Mouse (Mus musculus) CH12.LX (cell line): ENCODE data around the gene Xrcc4. TPM values are rescaled to one million over a fixed set of nuclear protein-coding genes. Genes with fewer than 3 reads are reported as not detected.

ENCODE experiments used
- DNase-seq: peaks from one replicate; pipeline ENCODE4 v3.0.0-alpha.2; 2013; ENCODE audit errors: extremely low read depth
- H3K27ac ChIP-seq: 2 replicates; pipeline ENCODE4 v1.5.1; 2012; ENCODE audit warnings: low read depth, mild to moderate bottlenecking, control low read depth, moderate library complexity; ENCODE audit not compliant: insufficient read depth
- H3K27me3 ChIP-seq: replicated peaks from 2 replicates; pipeline ENCODE3; 2012; ENCODE audit warnings: inconsistent platforms
- H3K36me3 ChIP-seq, 2 experiments: replicated peaks in 1 of 2; 2 replicates each; pipeline versions ENCODE3 to v1.6.1; 2012; ENCODE audit warnings: inconsistent platforms in 1 of 2, low read length in 1 of 2, mild to moderate bottlenecking in 1 of 2, mixed read lengths in 1 of 2, moderate library complexity in 1 of 2; ENCODE audit not compliant: control insufficient read depth in 1 of 2, insufficient read depth in 1 of 2
- H3K4me1 ChIP-seq, 2 experiments: 2 replicates each; pipeline ENCODE4 v1.6.1; 2012; ENCODE audit warnings: inconsistent platforms in 1 of 2, moderate library complexity in 1 of 2; ENCODE audit not compliant: insufficient read depth in 2 of 2, control insufficient read depth in 1 of 2
- H3K4me2 ChIP-seq: 2 replicates; pipeline ENCODE4 v1.6.1; 2012; ENCODE audit warnings: low read depth, mild to moderate bottlenecking, control low read depth; ENCODE audit not compliant: poor library complexity, insufficient read depth, severe bottlenecking
- H3K4me3 ChIP-seq, 3 experiments: fragments of 150-350 bp in 1 of 3; sonication (generic) in 1 of 3; replicated peaks in 1 of 3; 2 replicates each; pipeline versions ENCODE3 to v1.5.1; 2011 to 2012; ENCODE audit warnings: low read depth in 2 of 3, low read length in 2 of 3, mild to moderate bottlenecking in 2 of 3, moderate library complexity in 2 of 3, control low read depth in 1 of 3, improper control_type of control experiment in 1 of 3, inconsistent platforms in 1 of 3, mixed read lengths in 1 of 3; ENCODE audit not compliant: poor library complexity in 1 of 3
- H3K79me2 ChIP-seq: replicated peaks from 2 replicates; pipeline ENCODE4 v1.6.1; 2012; ENCODE audit warnings: mild to moderate bottlenecking, moderate library complexity; ENCODE audit not compliant: control insufficient read depth, poor library complexity, insufficient read depth, severe bottlenecking; ENCODE audit errors: extremely low read depth
- H3K9ac ChIP-seq: 2 replicates; pipeline ENCODE4 v1.6.1; 2012; ENCODE audit warnings: low read depth, mild to moderate bottlenecking, control low read depth, moderate library complexity; ENCODE audit not compliant: insufficient read depth
- H3K9me3 ChIP-seq: replicated peaks from 2 replicates; pipeline ENCODE3; 2012; ENCODE audit warnings: low read length, inconsistent platforms, mixed read lengths
- BHLHE40 ChIP-seq: IDR thresholded peaks from 2 replicates; pipeline ENCODE4 v1.6.1; 2011; ENCODE audit warnings: mild to moderate bottlenecking, low read depth, low read length, improper control_type of control experiment
- CHD1 ChIP-seq: IDR thresholded peaks from 2 replicates; pipeline ENCODE4 v1.6.1; 2012; ENCODE audit warnings: low read depth, low read length, improper control_type of control experiment, inconsistent platforms
- CHD2 ChIP-seq: IDR thresholded peaks from 2 replicates; pipeline ENCODE4 v1.6.1; 2011; ENCODE audit warnings: low read length, improper control_type of control experiment
- CTCF ChIP-seq, 2 experiments: IDR thresholded peaks in 1 of 2; conservative IDR thresholded peaks in 1 of 2; 2 replicates each; pipeline ENCODE4 v1.5.1; 2011 to 2012; ENCODE audit warnings: low read depth in 2 of 2, low read length in 2 of 2, improper control_type of control experiment in 1 of 2, inconsistent platforms in 1 of 2, mild to moderate bottlenecking in 1 of 2, moderate library complexity in 1 of 2
- ELF1 ChIP-seq: IDR thresholded peaks from 2 replicates; pipeline ENCODE4 v1.6.1; 2014; ENCODE audit warnings: low read depth, mild to moderate bottlenecking, inconsistent platforms, low read length, improper control_type of control experiment
- EP300 ChIP-seq: IDR thresholded peaks from 2 replicates; pipeline ENCODE4 v1.6.1; 2011; ENCODE audit warnings: low read length, improper control_type of control experiment
- ETS1 ChIP-seq: conservative IDR thresholded peaks from 2 replicates; pipeline ENCODE4 v1.6.1; 2012; ENCODE audit warnings: low read depth, mild to moderate bottlenecking, inconsistent platforms, low read length, improper control_type of control experiment, moderate library complexity
- GABPA ChIP-seq: IDR thresholded peaks from 2 replicates; pipeline ENCODE4 v1.6.1; 2012; ENCODE audit warnings: low read depth, low read length, improper control_type of control experiment, inconsistent platforms; ENCODE audit not compliant: insufficient replicate concordance
- HCFC1 ChIP-seq: IDR thresholded peaks from 2 replicates; pipeline ENCODE4 v1.6.1; 2012; ENCODE audit warnings: low read depth, mild to moderate bottlenecking, inconsistent platforms, low read length, improper control_type of control experiment
- JUN ChIP-seq: IDR thresholded peaks from 2 replicates; pipeline ENCODE4 v1.6.1; 2011; ENCODE audit warnings: low read depth, mild to moderate bottlenecking, low read length, improper control_type of control experiment, moderate library complexity; ENCODE audit not compliant: insufficient read depth
- MAFK ChIP-seq: IDR thresholded peaks from 2 replicates; pipeline ENCODE4 v1.6.1; 2011; ENCODE audit warnings: low read length, improper control_type of control experiment; ENCODE audit not compliant: insufficient replicate concordance
- MAX ChIP-seq: IDR thresholded peaks from 2 replicates; pipeline ENCODE4 v1.6.1; 2011; ENCODE audit warnings: low read length, improper control_type of control experiment
- MAZ ChIP-seq: IDR thresholded peaks from 2 replicates; pipeline ENCODE4 v1.6.1; 2012; ENCODE audit warnings: low read depth, mild to moderate bottlenecking, inconsistent platforms, low read length, improper control_type of control experiment, moderate library complexity
- MEF2A ChIP-seq: IDR thresholded peaks from 2 replicates; pipeline ENCODE4 v1.6.1; 2014; ENCODE audit warnings: low read depth, mild to moderate bottlenecking, inconsistent platforms, low read length, improper control_type of control experiment, borderline replicate concordance
- MXI1 ChIP-seq: IDR thresholded peaks from 2 replicates; pipeline ENCODE4 v1.6.1; 2011; ENCODE audit warnings: mild to moderate bottlenecking, low read depth, low read length, improper control_type of control experiment
- MYC ChIP-seq: IDR thresholded peaks from 2 replicates; pipeline ENCODE4 v1.6.1; 2011; ENCODE audit warnings: low read depth, mild to moderate bottlenecking, improper control_type of control experiment, low read length
- NELFE ChIP-seq: IDR thresholded peaks from 2 replicates; pipeline ENCODE4 v1.6.1; 2011; ENCODE audit warnings: low read depth, low read length, improper control_type of control experiment
- NRF1 ChIP-seq: IDR thresholded peaks from 2 replicates; pipeline ENCODE4 v1.6.1; 2014; ENCODE audit warnings: low read depth, mild to moderate bottlenecking, inconsistent platforms, low read length, improper control_type of control experiment, moderate library complexity
- POLR2A ChIP-seq: IDR thresholded peaks from 2 replicates; pipeline ENCODE4 v1.6.1; 2011; ENCODE audit warnings: low read depth, mild to moderate bottlenecking, improper control_type of control experiment, low read length
- POLR2AphosphoS2 ChIP-seq: IDR thresholded peaks from 2 replicates; pipeline ENCODE4 v1.6.1; 2011; ENCODE audit warnings: low read depth, low read length, improper control_type of control experiment
- RAD21 ChIP-seq: IDR thresholded peaks from 2 replicates; pipeline ENCODE4 v1.6.1; 2011; ENCODE audit warnings: low read depth, mild to moderate bottlenecking, low read length, improper control_type of control experiment, moderate library complexity
- RCOR1 ChIP-seq: conservative IDR thresholded peaks from 2 replicates; pipeline ENCODE4 v1.6.1; 2012; ENCODE audit warnings: low read depth, mild to moderate bottlenecking, inconsistent platforms, low read length, improper control_type of control experiment
- SIN3A ChIP-seq: IDR thresholded peaks from 2 replicates; pipeline ENCODE4 v1.6.1; 2012; ENCODE audit warnings: low read length, improper control_type of control experiment, inconsistent platforms
- TBP ChIP-seq: conservative IDR thresholded peaks from 2 replicates; pipeline ENCODE4 v1.6.1; 2011; ENCODE audit warnings: low read depth, low read length, improper control_type of control experiment
- UBTF ChIP-seq: IDR thresholded peaks from 2 replicates; pipeline ENCODE4 v1.6.1; 2012; ENCODE audit warnings: low read depth, mild to moderate bottlenecking, inconsistent platforms, low read length, improper control_type of control experiment, moderate library complexity
- USF2 ChIP-seq: conservative IDR thresholded peaks from 2 replicates; pipeline ENCODE4 v1.6.1; 2011; ENCODE audit warnings: low read depth, low read length, improper control_type of control experiment
- ZKSCAN1 ChIP-seq: IDR thresholded peaks from 2 replicates; pipeline ENCODE4 v1.6.1; 2012; ENCODE audit warnings: low read depth, inconsistent platforms, low read length, improper control_type of control experiment, borderline replicate concordance
- ZMIZ1 ChIP-seq: IDR thresholded peaks from 2 replicates; pipeline ENCODE4 v1.6.1; 2012; ENCODE audit warnings: low read depth, mild to moderate bottlenecking, inconsistent platforms, low read length, improper control_type of control experiment
- ZNF384 ChIP-seq: IDR thresholded peaks from 2 replicates; pipeline ENCODE4 v1.6.1; 2012; ENCODE audit warnings: low read depth, low read length, improper control_type of control experiment, inconsistent platforms
- dilution Hi-C: fragments of 300-500 bp; cut with MboI; formaldehyde crosslinking; loops from 2 replicates; pipeline ENCODE4 v1.14.3; 2020; ENCODE audit warnings: low sequenced_read_pairs; ENCODE audit not compliant: extremely low pct_unique_long_range_greater_than_20kb, extremely low pct_ligation_motif_present
- in situ Hi-C: fragments of 300-500 bp; cut with MboI; formaldehyde crosslinking; loops from 3 replicates; pipeline ENCODE4 v1.14.3; 2019; ENCODE audit warnings: low sequenced_read_pairs, low pct_ligation_motif_present, low pct_unique_long_range_greater_than_20kb, mixed read lengths
- polyA plus RNA-seq: library from polyadenylated mRNA; unstranded; fragments of >175 nt; gene quantifications from 2 replicates; pipeline ENCODE4 v1.2.1, GENCODE M21; 2012; ENCODE audit warnings: low read depth; ENCODE audit not compliant: insufficient read length
- total RNA-seq, 2 experiments: library from RNA; depleted of rRNA; stranded (reverse); fragments of 300-350 nt in 1 of 2; fragments of >200 nt in 1 of 2; gene quantifications; 2 replicates each; pipeline ENCODE4 v1.2.3; 2012 to 2014

Xrcc4 gene
- total and polyA plus RNA-seq, 3 experiments, result 6.2 to 19.6 (median 10.0) TPM

- TF ChIP-seq HCFC1 (no peak), GABPA (no peak), BHLHE40 (no peak), CHD1 (no peak), UBTF (no peak), ZNF384 (no peak), JUN (no peak), MAX (no peak), POLR2AphosphoS2 (no peak), POLR2A (no peak), ETS1 (no peak), USF2 (no peak), MXI1 (no peak), EP300 (no peak), SIN3A (no peak), ZMIZ1 (no peak), MAFK (no peak), MYC (no peak), CTCF (conservative IDR thresholded peaks at IDR 0.05 in 1 of 2, IDR thresholded peaks at IDR 0.05 in 1 of 2; ENCODE audit: low read depth in 2 of 2, low read length in 2 of 2) (no peak), RCOR1 (no peak)
- TF ChIP-seq, all 38 proteins: peak for 0
- Histone ChIP-seq H3K9me3 (no peaks in the 10 kb centered on the region), H3K27ac (no peak overlapping the region), H3K9ac (no peak overlapping the region), H3K4me1 (no peaks in the 10 kb centered on the region), H3K4me3 (no peak overlapping the region), H3K36me3 (no peaks in the 10 kb centered on the region), H3K4me2 (no peak overlapping the region), H3K27me3 (no peaks in the 10 kb centered on the region), H3K79me2 (no peaks in the 10 kb centered on the region)
- in situ Hi-C loops, result no loop called here
- no peak for DNase-seq
- dilution Hi-C loops, result no loop called here
Measured at GRCm38 (mm10) chr13:89872725-89873124, 216.7 kb downstream of the Xrcc4 start.

- H3K79me2 ChIP-seq, result no peaks in the 10 kb centered on the region
- no peaks in the 10 kb centered on the region for H3K4me1 ChIP-seq
- in situ Hi-C loops (no loop called here), dilution Hi-C loops (no loop called here)
- no peaks in the 10 kb centered on the region for H3K36me3 ChIP-seq
- no peaks in the 10 kb centered on the region for H3K27me3 ChIP-seq
- no peak overlapping the region for H3K4me3 ChIP-seq
- H3K27ac ChIP-seq, result no peak overlapping the region
- DNase-seq, result no peak
- no peaks in the 10 kb centered on the region for H3K9me3 ChIP-seq
- no peak overlapping the region for H3K9ac ChIP-seq
- H3K4me2 ChIP-seq, result no peak overlapping the region
- TF ChIP-seq NRF1 (no peak), NELFE (no peak), CHD2 (no peak), ETS1 (no peak), POLR2A (no peak), MAZ (no peak), CTCF (conservative IDR thresholded peaks at IDR 0.05 in 1 of 2, IDR thresholded peaks at IDR 0.05 in 1 of 2; ENCODE audit: low read depth in 2 of 2, low read length in 2 of 2) (no peak), MEF2A (no peak), MYC (no peak), ZKSCAN1 (no peak), ZNF384 (no peak), EP300 (no peak), RCOR1 (no peak), POLR2AphosphoS2 (no peak), ELF1 (no peak), TBP (no peak), RAD21 (no peak), BHLHE40 (no peak), USF2 (no peak)
- TF ChIP-seq, all 38 proteins: peak for 0
Measured at GRCm38 (mm10) chr13:89854139-89854538, 235.3 kb downstream of the Xrcc4 start.
